Mouse (Mus musculus) G1E (cell line): ENCODE results near the gene Sema7a.

Source experiments
- CTCF ChIP-seq: IDR thresholded peaks from 2 replicates; pipeline ENCODE4 v1.5.1; 2012; ENCODE audit warnings: low read depth, low read length, inconsistent platforms, mixed read lengths
- GATA1 ChIP-seq: IDR thresholded peaks from 2 replicates; pipeline ENCODE4 v1.6.1; 2012; ENCODE audit warnings: borderline replicate concordance, low read length, inconsistent platforms, mixed read lengths
- POLR2AphosphoS5 ChIP-seq: IDR thresholded peaks from 2 replicates; pipeline ENCODE4 v1.6.1; 2012; ENCODE audit warnings: low read depth, low read length, inconsistent platforms; ENCODE audit not compliant: insufficient replicate concordance
- TAL1 ChIP-seq: conservative IDR thresholded peaks from 2 replicates; pipeline ENCODE4 v1.6.1; 2012; ENCODE audit warnings: low read depth, low read length, inconsistent platforms, mixed read lengths

GRCm38 (mm10) chr9:57943067-57943466 lies 3.2 kb downstream of the Sema7a start:
- TF ChIP-seq TAL1 (no peak), CTCF (no peak), GATA1 (no peak), POLR2AphosphoS5 (no peak)
